Mouse (Mus musculus) brain, embryonic 18.5 days (tissue): Measurements from ENCODE around the gene Acap2.

Experiments used
- DNase-seq: peaks from one replicate; pipeline ENCODE4 v3.0.0-alpha.2; 2012; ENCODE audit warnings: low read depth, low spot score

Gene Acap2

DNA sequence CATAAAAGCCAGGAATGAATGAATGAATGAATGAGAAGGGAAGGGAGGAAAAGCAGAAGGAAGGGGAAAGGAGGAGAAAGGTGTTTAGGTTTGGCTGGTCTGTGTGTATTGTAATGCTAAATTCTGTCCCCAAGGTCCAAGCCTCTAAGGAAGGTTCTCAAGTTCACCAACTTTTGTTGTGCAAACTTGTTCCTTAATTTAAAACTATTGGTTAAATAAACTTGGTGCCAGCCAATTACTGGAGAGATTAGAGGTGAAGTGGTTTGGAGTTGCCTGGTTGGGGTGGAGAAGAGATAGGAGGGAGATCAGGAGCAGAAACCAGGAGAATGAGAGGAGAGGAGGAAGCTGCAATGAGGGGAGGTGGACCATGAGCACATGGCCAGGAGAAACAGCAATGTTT lies 31.4 kb downstream of the Acap2 start:
- DNase-seq, result no peak

DNA sequence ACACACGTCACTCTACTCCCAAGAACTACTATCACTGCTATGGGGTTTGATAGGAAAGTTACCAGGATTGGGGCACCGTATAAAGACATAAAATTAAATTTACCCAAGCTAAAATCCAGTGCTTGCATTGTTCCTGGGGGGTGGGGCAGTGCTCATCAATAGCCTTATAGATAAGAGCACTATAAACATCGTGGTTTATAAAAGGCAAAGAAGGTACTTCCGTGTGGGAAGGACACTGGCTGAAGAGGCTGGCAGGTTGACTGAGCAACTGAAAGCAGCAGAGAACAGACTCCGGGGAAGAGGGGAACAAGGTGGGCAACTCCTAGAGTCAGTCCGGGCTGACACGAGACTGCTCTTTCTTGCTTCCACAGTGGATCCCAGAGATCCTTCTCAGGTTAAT lies 33.1 kb downstream of the Acap2 start:
- no peak for DNase-seq

DNA sequence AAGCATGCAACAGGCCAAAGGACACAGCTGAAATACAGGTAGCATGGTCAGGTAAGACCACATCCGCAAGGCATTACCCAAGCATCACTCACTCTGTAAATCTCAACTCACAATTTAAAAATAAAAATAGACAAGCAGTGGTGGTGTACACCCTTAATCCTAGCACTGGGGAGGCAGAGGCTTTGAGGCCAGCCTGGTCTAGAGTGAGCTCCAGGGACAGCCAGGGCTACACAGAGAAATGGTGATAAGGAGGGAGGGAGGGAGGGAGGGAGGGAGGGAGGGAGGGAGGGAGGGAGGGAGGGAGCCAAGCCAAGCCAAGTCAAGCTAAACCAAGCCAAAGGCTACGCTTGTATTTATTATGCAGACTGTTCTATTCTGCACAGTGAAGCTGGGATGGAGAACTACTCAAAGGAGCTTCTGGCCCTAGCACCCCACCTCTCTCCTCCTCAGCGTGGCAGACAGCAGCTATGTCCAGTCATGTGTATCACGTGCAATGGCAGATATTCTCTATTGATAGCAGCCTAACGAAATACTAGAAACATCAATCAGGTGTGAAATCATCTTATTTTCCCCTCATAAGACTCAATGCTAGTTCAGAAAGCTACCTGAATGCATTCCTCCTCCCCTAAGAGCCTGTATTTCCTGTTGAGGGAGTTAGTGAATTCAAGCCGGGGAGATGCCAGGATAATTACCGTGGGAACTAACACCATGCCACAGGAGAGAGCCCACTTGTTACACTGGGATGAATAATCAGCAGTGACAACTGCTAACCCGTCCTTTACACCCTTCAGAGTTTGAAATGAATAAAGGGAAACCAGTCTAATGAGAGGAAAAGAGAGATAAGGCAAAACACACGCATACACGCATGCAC lies 33.8 kb downstream of the Acap2 start:
- no peak for DNase-seq

DNA sequence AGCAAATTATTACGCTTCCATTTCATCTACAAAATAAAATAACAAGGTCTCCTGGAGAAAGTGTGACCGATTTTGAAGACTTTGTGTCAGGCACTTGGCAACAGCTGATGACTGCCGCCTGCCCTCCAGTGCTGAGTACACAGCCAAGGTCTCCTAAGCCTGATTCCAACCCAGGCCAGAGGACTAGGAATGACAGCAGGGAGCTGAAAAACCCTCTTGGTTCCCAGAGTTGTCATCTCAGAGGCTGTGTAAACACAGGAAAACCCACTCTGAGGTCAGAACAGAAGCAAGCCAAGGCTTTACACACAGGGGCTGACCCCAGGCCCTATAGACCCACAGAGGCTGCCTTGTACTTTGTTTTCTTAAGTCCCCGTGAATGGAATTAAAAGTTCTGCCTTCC lies 35.1 kb downstream of the Acap2 start:
- DNase-seq, result no peak

DNA sequence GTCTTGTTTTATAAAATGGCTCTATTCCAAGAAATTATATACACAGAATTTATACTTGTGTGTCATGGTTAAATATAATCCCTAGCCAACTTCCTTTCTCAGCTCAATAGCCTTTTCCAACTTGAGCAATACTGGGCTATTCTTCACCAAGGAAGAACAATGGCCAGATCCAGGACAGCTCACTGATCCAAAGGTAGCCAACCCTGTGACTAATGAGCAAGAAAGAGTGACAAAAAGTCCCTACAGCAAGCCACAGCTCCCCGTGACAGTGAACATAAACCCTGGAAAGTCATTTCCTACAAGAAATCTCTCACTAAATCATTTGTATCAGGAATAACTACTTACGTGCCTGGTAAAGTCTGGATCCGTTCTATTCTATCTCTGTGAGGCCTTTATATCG lies 35.6 kb downstream of the Acap2 start:
- no peak for DNase-seq

DNA sequence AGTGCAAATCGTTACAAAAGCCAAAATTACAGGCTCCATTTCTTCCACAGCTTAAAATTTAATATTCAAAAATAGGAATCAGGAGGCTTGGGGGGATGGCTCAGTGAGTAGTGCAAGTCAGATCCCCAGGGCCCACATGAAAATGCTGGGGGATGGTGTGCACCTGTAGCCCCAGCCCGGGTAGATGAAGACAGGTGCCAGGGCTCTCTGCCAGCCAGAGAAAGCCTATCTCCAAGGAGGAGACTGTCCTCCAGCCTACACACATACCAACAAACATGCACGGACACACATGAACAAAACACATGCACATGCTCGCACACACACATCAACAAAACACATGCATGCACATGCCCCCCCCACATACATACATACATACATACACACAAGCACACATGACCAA lies 36.9 kb downstream of the Acap2 start:
- DNase-seq, result no peak

DNA sequence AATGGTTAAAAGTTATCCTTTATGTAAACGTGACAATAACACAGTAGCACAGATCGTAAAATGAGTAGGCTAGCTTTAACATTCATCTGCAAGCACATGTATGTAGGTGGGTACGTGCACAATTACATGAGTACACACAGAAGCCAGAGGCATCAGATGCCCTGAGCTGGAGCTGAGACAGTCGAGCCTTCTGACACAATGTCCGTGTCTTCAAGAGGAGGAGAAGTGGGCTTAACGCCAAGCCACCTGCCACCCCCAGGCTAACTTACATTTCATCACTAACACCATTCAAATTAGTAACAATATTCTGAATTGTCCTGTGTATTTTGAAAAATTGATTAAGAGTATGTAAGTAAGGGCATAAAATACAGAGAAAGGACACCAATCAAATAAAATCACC lies 40.6 kb downstream of the Acap2 start:
- no peak for DNase-seq

DNA sequence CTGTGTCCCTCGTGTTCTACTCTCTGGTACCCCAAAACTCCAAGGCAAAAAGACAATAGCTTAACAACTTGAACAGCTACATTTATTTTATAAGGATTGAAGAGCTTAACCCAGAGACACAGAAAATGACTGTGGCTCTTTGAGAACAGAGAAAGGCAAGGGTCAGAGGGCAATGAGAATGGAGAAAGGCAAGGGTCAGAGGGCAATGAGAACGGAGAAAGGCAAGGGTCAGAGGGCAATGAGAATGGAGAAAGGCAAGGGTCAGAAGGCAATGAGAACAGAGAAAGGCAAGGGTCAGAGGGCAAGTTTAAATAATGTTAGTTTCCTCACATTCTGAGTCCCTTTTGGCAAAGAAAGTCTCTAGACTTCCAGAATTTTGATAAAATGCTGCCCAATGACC lies 41.6 kb downstream of the Acap2 start:
- DNase-seq, result no peak

DNA sequence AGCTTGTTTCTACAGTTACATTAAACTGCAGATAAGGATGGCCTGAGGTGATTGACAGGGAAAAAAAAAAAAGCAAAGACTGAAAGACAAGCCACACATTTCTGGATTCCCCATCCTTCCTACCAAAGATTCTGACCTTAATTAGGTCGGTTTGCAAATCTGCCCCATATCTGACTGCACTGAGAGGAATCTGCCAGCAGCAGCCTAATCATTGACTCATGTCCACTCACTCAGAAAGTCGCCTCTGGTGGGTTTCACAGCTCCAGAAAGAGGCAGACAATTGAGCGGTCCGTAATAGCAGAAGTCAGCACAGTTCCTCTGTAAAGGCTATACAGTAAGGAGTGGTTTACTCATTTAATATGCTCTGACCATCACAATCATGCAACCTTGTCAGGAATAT lies 51.2 kb downstream of the Acap2 start:
- no peak for DNase-seq

DNA sequence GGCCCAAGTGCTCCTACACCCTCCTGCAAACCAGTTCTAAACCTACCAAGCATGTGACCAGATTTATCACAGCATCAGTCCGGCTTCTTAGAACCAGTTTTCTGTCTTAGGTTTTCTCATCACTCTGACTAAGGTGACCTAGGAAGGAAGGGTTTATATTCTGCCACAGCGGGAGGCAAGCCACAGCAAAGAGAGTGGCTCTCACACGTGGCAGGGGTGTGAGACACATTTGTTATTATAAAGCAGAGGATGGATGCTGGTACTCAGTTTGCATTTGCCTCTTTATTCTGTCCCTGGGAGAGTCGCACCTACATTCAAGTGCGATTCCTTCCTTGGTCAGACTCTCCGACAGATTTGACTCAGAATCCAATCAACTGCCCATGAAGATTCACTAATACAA lies 52.2 kb downstream of the Acap2 start:
- no peak for DNase-seq

DNA sequence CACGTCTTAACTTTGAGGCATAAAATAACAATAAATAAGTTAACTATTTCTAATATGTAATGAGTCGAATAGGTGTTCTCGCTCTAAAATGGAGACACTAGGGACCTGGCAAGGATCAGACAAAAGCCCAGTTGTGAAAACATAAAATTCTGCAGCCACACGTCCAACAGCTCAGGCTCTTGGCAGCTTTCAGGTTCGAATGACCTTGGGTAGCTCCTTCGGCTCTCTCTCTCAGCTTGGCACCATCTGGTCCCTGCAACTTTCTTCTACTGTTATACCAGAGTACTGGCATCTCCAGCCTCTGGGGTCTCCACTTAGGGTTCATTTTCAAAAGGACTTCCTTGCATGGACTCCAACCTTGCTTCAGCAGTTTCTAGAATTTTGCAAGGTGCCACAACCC lies 53.3 kb downstream of the Acap2 start:
- DNase-seq, result no peak

DNA sequence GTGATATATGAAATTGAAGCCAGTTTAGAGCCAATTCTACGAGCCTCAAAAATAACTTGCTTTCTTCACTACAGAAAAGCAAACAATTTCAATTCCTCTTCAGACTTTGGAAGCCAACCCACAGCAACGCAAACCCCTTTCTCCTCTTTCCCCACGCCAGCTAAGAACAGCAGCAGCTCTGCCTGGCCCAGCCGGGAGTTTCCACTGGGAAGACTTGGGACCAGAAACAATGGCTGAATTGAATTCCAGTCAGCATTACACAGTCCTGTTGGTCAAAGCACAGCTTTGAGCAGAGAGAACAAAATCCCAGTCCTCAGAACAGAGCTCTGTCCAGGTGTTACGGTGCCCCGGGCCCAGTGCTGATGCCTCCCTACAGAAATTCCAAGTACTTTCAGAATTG lies 59.1 kb downstream of the Acap2 start:
- no peak for DNase-seq

DNA sequence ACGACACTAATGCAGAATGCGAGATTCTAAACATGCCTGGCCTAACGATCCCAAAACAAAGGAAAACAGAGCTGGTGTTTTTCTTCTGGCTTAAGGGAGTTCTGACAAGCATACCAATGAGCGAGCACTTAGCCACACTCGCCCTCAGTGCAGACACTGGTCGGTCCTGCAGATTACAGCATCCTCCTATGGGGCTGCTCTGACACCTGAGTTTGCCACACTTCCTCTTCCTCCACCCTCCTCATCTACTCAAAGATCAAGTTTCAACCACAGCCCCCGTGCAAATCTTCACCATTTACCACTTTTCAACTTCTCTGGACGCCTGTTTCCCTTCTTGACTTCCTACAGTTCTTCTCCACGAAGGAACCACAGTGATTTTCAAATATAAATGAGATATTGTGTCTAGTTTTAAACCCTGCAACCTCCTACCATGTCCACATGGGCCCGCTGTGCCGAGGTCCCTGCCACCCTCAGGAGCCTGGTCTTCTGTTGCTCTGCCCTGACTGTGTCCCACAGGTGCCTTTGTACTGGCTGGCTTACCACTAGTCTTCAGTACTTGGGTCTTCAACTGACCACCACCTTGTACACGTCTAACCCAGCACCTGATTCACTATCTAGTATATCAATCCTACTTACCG lies 64.3 kb downstream of the Acap2 start:
- DNase-seq, result no peak

DNA sequence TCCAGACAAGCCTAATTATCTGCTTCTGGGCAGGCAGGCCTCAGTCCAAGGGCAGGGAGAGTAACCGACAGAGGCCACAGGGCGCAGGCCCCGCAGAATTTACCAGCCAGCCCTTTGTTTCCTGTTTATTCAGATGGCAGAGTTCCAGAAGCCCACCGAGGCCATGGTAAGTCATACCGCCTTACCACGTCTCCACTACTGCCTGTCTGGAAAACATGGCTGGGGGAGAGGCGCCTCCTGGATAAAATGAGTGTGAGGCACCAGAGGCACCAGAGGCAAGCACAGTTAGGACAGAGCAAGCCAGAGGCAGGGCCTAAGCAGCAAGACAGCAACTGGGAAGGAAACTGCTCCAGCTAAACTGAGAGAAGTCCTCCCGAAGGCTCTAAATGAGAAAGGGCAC lies 65.5 kb downstream of the Acap2 start:
- DNase-seq, result no peak

DNA sequence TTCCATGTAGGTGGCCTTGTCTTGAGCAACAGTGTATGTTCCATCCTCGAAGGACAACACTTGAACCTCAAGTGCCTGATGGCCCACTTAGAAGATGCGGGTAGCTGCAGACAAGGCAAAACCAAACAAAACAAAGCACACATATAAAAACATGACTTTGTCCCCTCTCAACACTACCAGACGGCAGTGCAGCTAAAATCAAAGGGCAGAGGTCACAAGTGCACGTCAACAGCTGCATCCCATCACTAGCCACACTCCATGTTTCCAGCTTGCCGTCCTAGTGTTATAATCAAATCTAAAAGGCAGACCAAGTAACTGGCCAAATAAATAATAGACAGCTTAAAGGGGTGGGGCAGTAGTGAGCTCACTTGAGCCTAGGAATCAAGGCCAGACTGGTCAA lies 69.5 kb downstream of the Acap2 start:
- no peak for DNase-seq

DNA sequence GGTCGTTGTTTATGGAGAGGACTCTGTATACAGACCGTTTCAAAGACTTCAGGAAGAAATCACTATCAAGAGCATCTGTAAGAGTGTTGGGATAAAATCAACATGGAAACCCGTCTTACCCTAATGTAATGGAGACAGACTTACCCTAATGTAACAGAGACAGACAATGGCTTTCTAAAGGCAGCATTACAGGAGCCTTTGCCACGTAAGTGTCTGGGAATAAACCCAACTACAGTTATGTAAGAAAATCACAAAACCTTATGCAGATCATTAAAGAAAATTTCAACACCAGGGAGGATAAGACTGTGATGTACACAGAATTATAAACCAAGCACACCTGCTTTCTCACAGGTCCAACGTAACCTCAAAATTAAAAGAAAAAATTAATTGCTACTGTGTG lies 72.9 kb downstream of the Acap2 start:
- DNase-seq, result no peak

DNA sequence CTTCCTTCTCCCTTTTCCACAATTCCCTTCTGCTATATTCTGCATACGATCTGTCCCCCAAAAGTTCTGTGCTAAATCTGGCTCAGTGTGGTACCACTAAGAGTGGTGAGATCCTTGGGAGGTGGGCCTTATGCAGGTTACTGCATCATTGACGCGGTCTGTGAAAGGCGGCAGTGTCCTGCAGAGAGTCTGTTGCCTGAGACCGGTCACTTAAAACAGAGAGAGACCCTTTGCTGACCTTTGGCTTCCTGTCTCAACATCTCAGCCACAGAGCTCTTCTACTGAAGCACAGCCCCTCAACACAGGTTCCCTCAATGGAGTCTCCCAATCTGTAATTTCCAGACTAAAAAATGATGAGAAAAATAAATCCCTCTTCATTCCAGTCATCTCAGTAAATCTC lies 76.1 kb downstream of the Acap2 start:
- no peak for DNase-seq

DNA sequence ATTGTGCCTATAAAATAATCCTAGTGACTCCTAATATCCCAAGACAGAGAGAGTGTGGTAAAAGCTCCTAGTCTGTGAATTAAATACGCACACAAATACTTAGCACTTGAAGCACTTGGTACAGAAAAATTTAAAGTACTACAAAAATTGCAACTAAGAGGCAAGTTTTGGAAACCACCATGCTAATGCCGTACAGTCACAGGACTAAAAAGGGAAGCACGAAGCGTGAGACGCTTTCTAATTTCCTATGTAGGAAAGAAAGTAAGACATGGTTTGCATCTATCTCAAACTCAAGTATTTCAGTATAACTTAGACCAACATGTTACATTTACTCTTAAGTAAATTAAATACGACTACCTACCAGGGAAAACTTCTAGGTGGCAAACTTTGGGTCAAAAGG lies 79.4 kb downstream of the Acap2 start:
- no peak for DNase-seq

DNA sequence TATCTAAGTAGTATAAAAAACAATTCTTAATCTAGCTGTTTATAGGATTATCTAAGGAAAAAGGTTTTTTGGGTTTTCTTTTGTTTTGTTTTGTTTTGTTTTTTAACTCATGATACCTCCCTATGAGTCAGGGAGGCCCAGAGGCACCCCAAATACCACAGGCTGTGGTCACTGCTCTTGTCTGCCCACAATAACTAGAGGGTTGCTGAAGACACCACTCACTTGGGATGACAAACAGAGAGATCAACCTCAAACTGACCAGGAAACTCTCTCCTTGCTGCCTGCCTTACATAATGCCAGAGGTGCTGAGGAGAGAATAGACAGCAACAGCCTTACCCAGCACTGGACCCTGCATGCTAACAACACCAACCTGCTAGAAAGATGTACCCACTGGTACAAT lies 87.4 kb downstream of the Acap2 start:
- DNase-seq, result no peak

DNA sequence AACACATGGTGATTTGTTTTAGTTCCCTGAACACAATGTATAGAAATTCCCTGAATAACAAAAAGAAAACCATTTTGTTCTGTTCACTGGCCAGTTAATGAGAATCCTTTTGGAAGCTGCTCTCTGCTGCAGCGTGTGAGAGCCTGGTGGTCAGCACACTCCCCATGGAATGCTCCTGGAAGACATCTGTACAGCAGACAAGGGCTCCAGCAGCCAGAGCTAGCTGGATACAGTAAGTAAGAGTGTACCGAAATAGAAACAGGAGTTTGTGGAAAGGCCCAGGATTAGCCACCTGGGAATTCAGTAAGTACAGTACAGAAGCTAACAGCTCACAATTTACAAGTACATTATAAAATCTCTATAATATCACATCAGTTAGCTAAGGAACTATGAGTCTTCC lies 99.7 kb downstream of the Acap2 start:
- DNase-seq, result no peak

DNA sequence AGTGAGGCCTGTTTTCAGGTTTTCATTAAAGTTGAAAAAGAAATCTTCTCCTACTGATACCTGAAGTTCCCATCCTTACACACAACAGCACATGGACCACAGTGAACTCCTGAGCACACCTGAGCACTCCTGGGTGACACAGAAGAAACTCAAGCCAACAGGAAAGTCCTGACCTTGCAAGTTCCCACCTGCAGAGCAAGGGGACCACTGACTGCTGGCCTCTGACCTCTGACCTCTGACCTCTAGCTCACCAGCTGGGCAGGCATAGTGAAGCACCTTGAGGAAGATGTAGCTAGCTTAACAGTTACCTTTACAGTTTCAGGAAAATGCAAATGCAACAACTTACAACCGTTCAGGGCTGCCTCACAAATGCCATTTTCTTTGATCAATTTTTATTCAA lies 101.1 kb downstream of the Acap2 start:
- no peak for DNase-seq

DNA sequence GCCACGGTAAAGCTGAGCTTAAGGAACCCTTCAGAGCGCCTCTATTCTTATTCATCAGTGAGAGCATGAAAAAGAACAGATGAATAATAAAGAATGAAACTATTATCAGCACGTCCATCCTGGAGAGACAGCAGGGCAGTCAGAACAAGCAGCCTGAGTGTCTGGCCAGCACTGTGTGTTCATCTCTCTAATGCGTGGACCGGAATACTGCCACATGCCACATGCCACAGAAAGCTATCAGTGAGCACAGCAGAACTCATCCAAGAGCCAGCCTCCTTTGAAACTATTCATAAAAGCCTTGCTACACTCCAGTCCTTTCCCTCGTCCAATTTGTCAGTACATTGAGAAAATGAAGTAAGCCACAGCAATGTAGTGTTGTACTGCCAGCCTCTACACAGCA lies 107.0 kb downstream of the Acap2 start:
- no peak for DNase-seq

DNA sequence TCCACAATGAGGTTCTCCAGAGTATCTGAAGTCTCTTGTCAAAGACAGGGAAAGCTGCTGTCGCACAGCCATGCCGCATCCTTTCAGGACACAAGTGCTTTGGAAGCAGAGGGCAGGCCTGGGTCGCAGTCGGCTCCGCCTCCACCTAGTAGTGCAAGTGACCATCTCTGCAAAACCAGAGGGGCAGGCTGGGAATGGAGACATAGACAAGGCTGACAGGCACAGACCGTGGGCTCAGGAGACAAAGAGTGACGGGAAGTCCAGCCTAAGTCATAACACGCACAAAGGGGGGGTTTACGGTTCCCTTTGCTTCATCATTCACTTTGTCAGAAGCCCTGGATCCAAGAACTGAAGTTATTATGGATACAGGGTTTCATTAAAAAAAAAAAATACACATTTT lies 107.9 kb downstream of the Acap2 start:
- DNase-seq, result no peak

DNA sequence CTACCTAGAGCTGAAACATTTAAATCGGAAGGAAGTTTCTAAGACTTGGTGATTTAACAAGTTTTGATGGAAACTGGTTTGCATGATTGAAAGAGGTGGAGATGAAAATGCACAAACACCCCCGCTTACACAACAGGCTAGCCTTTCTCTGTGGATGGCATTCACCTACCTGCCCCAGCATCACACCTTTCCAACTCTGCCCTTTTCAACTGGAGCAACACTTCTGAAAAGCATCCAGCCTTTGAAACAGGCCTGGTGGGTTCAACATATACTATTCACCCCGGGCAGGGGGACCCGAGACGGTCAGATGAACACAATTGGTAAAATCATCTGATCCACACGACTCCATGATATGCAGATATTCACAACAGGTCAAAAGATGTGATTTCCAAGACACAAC lies 119.2 kb downstream of the Acap2 start:
- no peak for DNase-seq
